Mouse (Mus musculus): ENCODE results near the gene 1810013L24Rik. TPM values are rescaled to one million over a fixed set of nuclear protein-coding genes. Genes with fewer than 3 reads are reported as not detected.
"Not testable (repeated sequence)": the region's sequence is repeated elsewhere in the genome, so short reads cannot be mapped to it uniquely, and the experiment has no call there.

The 1810013L24Rik gene
- polyA plus RNA-seq, 1 experiment from 2014 or later: 33.6 TPM

- WGBS: 92% methylated on average over 3 of the region's 3 CpGs
- no peak for ATAC-seq (replicated peaks)
- H3K4me3 ChIP-seq: no peak overlapping the region
- no peaks in the 10 kb centered on the region for H3K27me3 ChIP-seq
- H3K4me1 ChIP-seq: no peaks in the 10 kb centered on the region
- H3K4me2 ChIP-seq (replicated peaks): no peak overlapping the region
- no peak overlapping the region for H3K9ac ChIP-seq (replicated peaks)
- no peaks in the 10 kb centered on the region for H3K36me3 ChIP-seq
- H3K27ac ChIP-seq (replicated peaks): no peak overlapping the region
- no peaks in the 10 kb centered on the region for H3K9me3 ChIP-seq
Observed at GRCm38 (mm10) chr16:8868506-8868905, 38.6 kb downstream of the 1810013L24Rik start.

- H3K4me2 ChIP-seq (replicated peaks): no peak overlapping the region
- 38% methylated on average over 2 of the region's 2 CpGs for WGBS
- no peaks in the 10 kb centered on the region for H3K27me3 ChIP-seq
- H3K36me3 ChIP-seq: no peaks in the 10 kb centered on the region
- no peaks in the 10 kb centered on the region for H3K4me1 ChIP-seq
- peak; percentile 28 for ATAC-seq (replicated peaks)
- no peak overlapping the region for H3K27ac ChIP-seq (replicated peaks)
- H3K9me3 ChIP-seq: no peaks in the 10 kb centered on the region
- H3K4me3 ChIP-seq: no peak overlapping the region
- H3K9ac ChIP-seq (replicated peaks): no peak overlapping the region
Observed at GRCm38 (mm10) chr16:8869715-8870114, 39.8 kb downstream of the 1810013L24Rik start.

GRCm38 (mm10) chr16:8871376-8871775 lies 41.5 kb downstream of the 1810013L24Rik start:
- H3K4me1 ChIP-seq: no peaks in the 10 kb centered on the region
- H3K36me3 ChIP-seq: no peaks in the 10 kb centered on the region
- no peaks in the 10 kb centered on the region for H3K9me3 ChIP-seq
- no peak overlapping the region for H3K4me2 ChIP-seq (replicated peaks)
- H3K9ac ChIP-seq (replicated peaks): no peak overlapping the region
- no peak for ATAC-seq (replicated peaks)
- 88% methylated on average over 6 of the region's 6 CpGs for WGBS
- no peak overlapping the region for H3K27ac ChIP-seq (replicated peaks)
- no peak overlapping the region for H3K4me3 ChIP-seq
- no peaks in the 10 kb centered on the region for H3K27me3 ChIP-seq

- Histone ChIP-seq H3K4me3 (no peak overlapping the region), H3K36me3 (no peaks in the 10 kb centered on the region), H3K27ac (replicated peaks) (no peak overlapping the region), H3K4me1 (no peaks in the 10 kb centered on the region), H3K27me3 (no peaks in the 10 kb centered on the region), H3K9ac (replicated peaks) (no peak overlapping the region), H3K9me3 (no peaks in the 10 kb centered on the region), H3K4me2 (replicated peaks) (no peak overlapping the region)
- 55% methylated on average over 5 of the region's 5 CpGs for WGBS
- ATAC-seq (replicated peaks): no peak
Observed at GRCm38 (mm10) chr16:8872019-8872418, 42.1 kb downstream of the 1810013L24Rik start.

GRCm38 (mm10) chr16:8872486-8872885 lies 42.6 kb downstream of the 1810013L24Rik start:
- no peak overlapping the region for H3K4me2 ChIP-seq (replicated peaks)
- H3K9ac ChIP-seq (replicated peaks): no peak overlapping the region
- no peaks in the 10 kb centered on the region for H3K36me3 ChIP-seq
- ATAC-seq (replicated peaks): no peak
- no peak overlapping the region for H3K27ac ChIP-seq (replicated peaks)
- H3K4me1 ChIP-seq: no peaks in the 10 kb centered on the region
- H3K9me3 ChIP-seq: no peaks in the 10 kb centered on the region
- H3K4me3 ChIP-seq: no peak overlapping the region
- WGBS: 77% methylated on average over 3 of the region's 3 CpGs
- no peaks in the 10 kb centered on the region for H3K27me3 ChIP-seq

- no peaks in the 10 kb centered on the region for H3K9me3 ChIP-seq
Observed at GRCm38 (mm10) chr16:8880076-8880475, 50.2 kb downstream of the 1810013L24Rik start.

GRCm38 (mm10) chr16:8883674-8884241 lies 53.9 kb downstream of the 1810013L24Rik start:
- peak; percentile 53; the same call in 1 of the 2 replicates for ATAC-seq (replicated peaks)
- Histone ChIP-seq H3K27ac (replicated peaks) (no peak overlapping the region), H3K9me3 (no peaks in the 10 kb centered on the region), H3K27me3 (no peaks in the 10 kb centered on the region), H3K4me3 (no peak overlapping the region), H3K36me3 (no peaks in the 10 kb centered on the region), H3K9ac (replicated peaks) (no peak overlapping the region), H3K4me2 (replicated peaks) (no peak overlapping the region), H3K4me1 (peaks cover 4% of the 10 kb centered on the region; the same call in 1 of the 2 replicates)
- 35% methylated on average over 11 of the region's 11 CpGs for WGBS

More at GRCm38 (mm10) chr16:8880076-8880475, 50.2 kb downstream of the 1810013L24Rik start:
- H3K36me3 ChIP-seq: no peaks in the 10 kb centered on the region
- H3K9ac ChIP-seq (replicated peaks): no peak overlapping the region
- H3K4me1 ChIP-seq: peaks cover 5% of the 10 kb centered on the region; the same call in 1 of the 2 replicates
- H3K4me2 ChIP-seq (replicated peaks): no peak overlapping the region
- no peak for ATAC-seq (replicated peaks)
- no peak overlapping the region for H3K27ac ChIP-seq (replicated peaks)
- no peaks in the 10 kb centered on the region for H3K27me3 ChIP-seq
- no peak overlapping the region for H3K4me3 ChIP-seq
- 7% methylated on average over 5 of the region's 5 CpGs for WGBS

GRCm38 (mm10) chr16:8894214-8894613 lies 64.3 kb downstream of the 1810013L24Rik start:
- H3K9ac ChIP-seq (replicated peaks); H3K4me2 ChIP-seq (replicated peaks); H3K27ac ChIP-seq (replicated peaks); H3K9me3 ChIP-seq; ATAC-seq (replicated peaks); H3K27me3 ChIP-seq; H3K36me3 ChIP-seq; H3K4me3 ChIP-seq; H3K4me1 ChIP-seq: not testable (repeated sequence)
- 59% methylated on average over 4 of the region's 4 CpGs for WGBS

- no peak overlapping the region for H3K4me2 ChIP-seq (replicated peaks)
- ATAC-seq (replicated peaks): no peak
- H3K4me3 ChIP-seq: no peak overlapping the region
- H3K36me3 ChIP-seq: no peaks in the 10 kb centered on the region
- WGBS: 93% methylated on average over 4 of the region's 4 CpGs
- no peaks in the 10 kb centered on the region for H3K27me3 ChIP-seq
- no peak overlapping the region for H3K27ac ChIP-seq (replicated peaks)
- H3K4me1 ChIP-seq: no peaks in the 10 kb centered on the region
- no peaks in the 10 kb centered on the region for H3K9me3 ChIP-seq
- H3K9ac ChIP-seq (replicated peaks): no peak overlapping the region
Observed at GRCm38 (mm10) chr16:8895301-8895700, 65.4 kb downstream of the 1810013L24Rik start.

GRCm38 (mm10) chr16:8906115-8906514 lies 76.2 kb downstream of the 1810013L24Rik start:
- ATAC-seq (replicated peaks); H3K9me3 ChIP-seq; H3K4me2 ChIP-seq (replicated peaks); H3K27me3 ChIP-seq; H3K4me1 ChIP-seq; H3K4me3 ChIP-seq; H3K9ac ChIP-seq (replicated peaks); H3K36me3 ChIP-seq; H3K27ac ChIP-seq (replicated peaks): not testable (repeated sequence)
- WGBS: 16% methylated on average over 2 of the region's 2 CpGs

Other genes with a start within 250 kb of the 1810013L24Rik start
- gene Pmm2, start 192.4 kb upstream of the 1810013L24Rik start, polyA plus RNA-seq (2015; fragmentation: Nextera tagmentation; extraction: Ambion mirVana): 49.6 and 49.9 TPM in 2 replicates
- gene Tmem186, start 192.4 kb upstream of the 1810013L24Rik start, polyA plus RNA-seq (2015; fragmentation: Nextera tagmentation; extraction: Ambion mirVana): 24.8 and 25.9 TPM in 2 replicates
- gene Carhsp1, start 157.9 kb upstream of the 1810013L24Rik start, polyA plus RNA-seq (2015; fragmentation: Nextera tagmentation; extraction: Ambion mirVana): 183 and 199 TPM in 2 replicates
- not detected in 2 replicates for gene Gm5767, start 149.3 kb upstream of the 1810013L24Rik start, polyA plus RNA-seq (2015; fragmentation: Nextera tagmentation; extraction: Ambion mirVana)
- gene Usp7, start 37.8 kb upstream of the 1810013L24Rik start, polyA plus RNA-seq (2015; fragmentation: Nextera tagmentation; extraction: Ambion mirVana): 31.7 and 38.5 TPM in 2 replicates